Mouse (Mus musculus): ENCODE results near the gene Dnajc3. TPM values are rescaled to one million over a fixed set of nuclear protein-coding genes. Genes with fewer than 3 reads are reported as not detected.

Gene Dnajc3
- polyA plus RNA-seq, 1 experiment from 2014 or later = 46.7 TPM

DNA sequence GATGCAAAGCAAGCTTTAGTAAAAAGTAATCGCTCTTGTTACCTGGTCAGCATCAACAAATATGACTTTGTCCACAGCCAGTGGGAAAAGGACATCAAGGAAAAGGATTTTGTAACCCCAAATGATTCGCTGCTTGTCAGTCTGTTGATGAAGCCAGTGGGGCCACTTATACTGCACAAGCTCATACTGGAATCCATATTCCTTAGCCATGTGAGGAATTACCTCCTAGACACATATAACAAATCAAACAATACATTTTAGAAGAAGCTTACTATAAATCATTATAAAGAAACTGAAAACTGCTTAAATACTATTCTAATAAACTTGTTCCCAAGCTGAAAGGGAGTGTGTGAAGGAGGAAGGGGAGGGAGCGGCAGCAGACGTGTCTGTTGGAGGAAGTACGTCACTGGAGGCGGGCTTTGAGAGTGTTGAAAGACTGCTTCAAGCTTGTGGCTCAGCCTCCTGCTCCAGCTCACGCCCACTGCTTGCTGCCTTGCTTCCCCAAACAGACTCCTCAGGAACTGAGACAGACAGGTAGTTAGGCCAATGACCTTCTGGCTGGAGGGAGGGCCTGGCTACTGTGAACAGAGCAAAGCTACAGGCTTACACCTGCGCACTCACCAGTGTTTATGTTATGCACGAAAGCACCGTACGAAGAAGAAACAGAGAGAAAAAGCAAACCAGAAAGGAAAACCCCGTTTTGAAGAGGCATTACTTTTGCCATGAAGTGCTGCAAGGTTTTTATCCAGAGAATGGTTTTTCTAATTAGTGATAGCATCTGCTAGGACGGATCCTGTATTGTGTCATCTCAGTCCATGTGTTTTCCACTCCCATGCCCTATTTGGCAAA, 69.6 kb downstream of the Dnajc3 start:
- no peaks in the 10 kb centered on the region for H3K4me1 ChIP-seq (ENCODE audit: control insufficient read depth, insufficient read depth, low read length)

DNA sequence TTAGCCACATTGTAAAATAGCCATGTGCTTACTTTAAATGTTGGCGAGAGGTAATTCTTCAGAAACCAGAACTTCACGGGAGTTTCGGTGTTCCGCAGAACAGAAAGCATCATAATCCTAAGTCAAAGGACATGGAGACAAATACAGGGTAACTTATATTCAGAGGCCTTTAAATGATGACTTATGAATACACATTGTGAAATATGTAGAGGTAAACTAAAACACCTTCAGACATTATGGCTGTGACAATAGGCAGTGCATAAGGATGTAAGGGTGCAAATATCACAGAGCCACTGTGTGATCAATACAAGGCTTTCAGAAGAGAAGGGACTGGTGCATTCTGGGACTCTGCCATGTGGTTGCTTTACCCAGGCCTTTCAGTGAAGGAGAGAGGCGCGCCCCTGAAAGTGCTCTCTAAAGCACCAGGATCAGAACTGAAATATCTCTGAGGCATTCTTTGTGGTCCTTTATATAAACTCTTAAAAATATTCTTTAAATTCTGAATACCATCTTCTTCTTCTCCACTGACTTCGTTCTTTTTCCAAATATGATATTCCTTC, 70.3 kb downstream of the Dnajc3 start:
- Histone ChIP-seq H3K4me2 (replicated peaks; ENCODE audit: low read depth, low read length) (peak overlapping the region; percentile 86), H3K4me1 (ENCODE audit: control insufficient read depth, insufficient read depth, low read length) (no peaks in the 10 kb centered on the region), H3K9me3 (ENCODE audit: control insufficient read depth, low read length) (no peaks in the 10 kb centered on the region), H3K4me3 (ENCODE audit: low read length) (peak overlapping the region; percentile 51), H3K36me3 (ENCODE audit: control insufficient read depth, insufficient read depth, low read length) (peaks cover 5% of the 10 kb centered on the region; the same call in 1 of the 2 replicates), H3K9ac (ENCODE audit: low read depth, low read length) (peak overlapping the region; percentile 49; the same call in 1 of the 2 replicates), H3K27me3 (ENCODE audit: control insufficient read depth, insufficient read depth, low read length) (no peaks in the 10 kb centered on the region), H3K27ac (ENCODE audit: low read depth, low read length) (peak overlapping the region; percentile 39; the same call in 1 of the 2 replicates)
- ATAC-seq (ENCODE audit: low FRiP score, low TSS enrichment) = no peak
- 59% methylated on average over 7 of the region's 7 CpGs for WGBS

More for the DNA sequence above, 69.6 kb downstream of the Dnajc3 start:
- 1% methylated on average over 13 of the region's 13 CpGs for WGBS
- Histone ChIP-seq H3K4me2 (replicated peaks; ENCODE audit: low read depth, low read length) (peak overlapping the region; percentile 86), H3K9me3 (ENCODE audit: control insufficient read depth, low read length) (no peaks in the 10 kb centered on the region), H3K36me3 (ENCODE audit: control insufficient read depth, insufficient read depth, low read length) (peaks cover 5% of the 10 kb centered on the region; the same call in 1 of the 2 replicates), H3K27ac (ENCODE audit: low read depth, low read length) (peak overlapping the region; percentile 67; the same call in 1 of the 2 replicates), H3K4me3 (ENCODE audit: low read length) (peak overlapping the region; percentile 51), H3K9ac (ENCODE audit: low read depth, low read length) (peak overlapping the region; percentile 52), H3K27me3 (ENCODE audit: control insufficient read depth, insufficient read depth, low read length) (no peaks in the 10 kb centered on the region)
- peak; percentile 100 for ATAC-seq (ENCODE audit: low FRiP score, low TSS enrichment)

DNA sequence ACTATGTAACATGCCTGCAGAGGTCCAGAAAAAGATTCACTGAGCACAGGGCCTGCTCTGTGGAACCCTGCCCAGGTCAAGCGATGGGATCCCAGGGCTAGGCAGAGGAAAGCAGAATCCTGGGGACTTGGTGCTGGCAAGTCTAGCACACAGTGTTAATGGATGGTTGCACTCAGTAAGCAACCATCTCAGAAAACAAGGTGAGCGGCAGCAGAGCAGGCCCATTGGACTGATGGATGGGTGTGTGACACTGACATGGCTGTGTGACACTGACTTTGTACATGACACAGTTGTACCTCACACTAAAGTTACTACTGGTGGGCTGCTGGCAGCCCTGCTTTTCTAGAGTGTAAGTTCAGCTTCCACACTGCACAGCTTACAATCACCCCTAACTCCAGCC, 71.8 kb downstream of the Dnajc3 start:
- H3K27me3 ChIP-seq (ENCODE audit: control insufficient read depth, insufficient read depth, low read length) = no peaks in the 10 kb centered on the region
- no peaks in the 10 kb centered on the region for H3K9me3 ChIP-seq (ENCODE audit: control insufficient read depth, low read length)
- no peak overlapping the region for H3K4me2 ChIP-seq (replicated peaks; ENCODE audit: low read depth, low read length)
- H3K27ac ChIP-seq (ENCODE audit: low read depth, low read length) = no peak overlapping the region
- 92% methylated on average over 2 of the region's 2 CpGs for WGBS
- H3K9ac ChIP-seq (ENCODE audit: low read depth, low read length) = no peak overlapping the region
- H3K4me3 ChIP-seq (ENCODE audit: low read length) = no peak overlapping the region
- H3K4me1 ChIP-seq (ENCODE audit: control insufficient read depth, insufficient read depth, low read length) = no peaks in the 10 kb centered on the region
- H3K36me3 ChIP-seq (ENCODE audit: control insufficient read depth, insufficient read depth, low read length) = peaks cover 5% of the 10 kb centered on the region; the same call in 1 of the 2 replicates
- ATAC-seq (ENCODE audit: low FRiP score, low TSS enrichment) = no peak

DNA sequence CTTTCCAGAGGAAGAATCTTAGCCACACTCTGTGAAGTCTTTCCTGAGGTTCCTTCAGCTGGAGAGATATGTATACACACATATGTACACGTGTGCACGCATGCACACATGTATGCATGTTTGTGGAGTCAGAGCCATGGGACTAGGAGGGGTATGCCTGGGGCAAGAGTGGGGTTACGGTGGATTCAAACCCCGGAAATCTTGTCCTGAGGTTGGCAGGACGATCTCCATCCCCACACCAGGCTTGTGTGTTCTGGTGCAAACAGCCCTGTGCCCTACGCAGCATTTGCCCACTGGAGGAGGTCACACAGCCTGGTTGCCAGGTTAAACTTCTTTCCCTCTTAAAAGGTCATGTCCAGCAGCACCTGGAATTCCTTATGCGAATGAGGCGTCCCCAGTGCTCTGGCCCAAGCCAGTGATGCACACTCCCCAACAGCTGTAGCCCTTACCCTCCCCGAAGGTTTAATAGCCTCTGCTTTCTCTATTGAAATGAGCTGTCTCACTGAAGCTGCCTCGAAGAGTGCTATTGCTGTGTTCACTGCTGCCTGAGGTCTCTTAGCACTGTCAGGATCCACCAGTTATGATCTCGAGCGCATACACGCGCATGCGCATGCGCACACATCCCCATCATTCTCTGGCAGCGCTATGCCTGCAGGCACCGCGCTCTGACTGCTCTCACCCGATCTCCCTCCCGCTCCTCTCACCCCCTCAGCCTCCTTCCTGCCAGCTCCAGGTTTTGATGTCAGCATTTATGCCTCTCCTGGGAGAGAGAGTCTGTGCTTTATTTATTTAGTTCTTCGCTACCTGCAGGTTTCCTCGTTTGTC, 75.0 kb downstream of the Dnajc3 start:
- Histone ChIP-seq H3K27me3 (ENCODE audit: control insufficient read depth, insufficient read depth, low read length) (no peaks in the 10 kb centered on the region), H3K27ac (ENCODE audit: low read depth, low read length) (no peak overlapping the region), H3K4me3 (ENCODE audit: low read length) (no peak overlapping the region), H3K36me3 (ENCODE audit: control insufficient read depth, insufficient read depth, low read length) (peaks cover 8% of the 10 kb centered on the region; the same call in 1 of the 2 replicates), H3K9me3 (ENCODE audit: control insufficient read depth, low read length) (no peaks in the 10 kb centered on the region), H3K9ac (ENCODE audit: low read depth, low read length) (no peak overlapping the region), H3K4me1 (ENCODE audit: control insufficient read depth, insufficient read depth, low read length) (no peaks in the 10 kb centered on the region), H3K4me2 (replicated peaks; ENCODE audit: low read depth, low read length) (no peak overlapping the region)
- ATAC-seq (ENCODE audit: low FRiP score, low TSS enrichment) = peak; percentile 54; the same call in 1 of the 2 replicates
- WGBS = 72% methylated on average over 23 of the region's 23 CpGs

DNA sequence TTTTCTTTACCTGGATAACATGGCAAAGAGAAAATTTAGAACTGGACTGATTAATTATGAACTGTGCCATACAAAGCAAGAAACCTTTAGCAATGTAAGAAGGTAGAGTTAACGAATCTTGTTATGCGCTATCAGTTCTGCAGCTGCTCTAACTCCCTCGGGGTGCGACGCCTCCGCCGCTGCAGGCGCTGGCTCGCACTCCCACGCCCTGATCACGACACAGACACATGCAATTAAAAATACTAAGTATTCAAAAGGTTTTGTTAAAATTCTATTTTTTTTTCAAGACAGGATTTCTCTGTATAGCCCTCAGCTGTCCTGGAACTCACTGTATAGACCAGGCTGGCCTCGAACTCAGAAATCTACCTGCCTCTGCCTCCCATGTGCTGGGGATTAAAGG, 75.8 kb downstream of the Dnajc3 start:
- Histone ChIP-seq H3K27ac (ENCODE audit: low read depth, low read length) (no peak overlapping the region), H3K36me3 (ENCODE audit: control insufficient read depth, insufficient read depth, low read length) (peaks cover 10% of the 10 kb centered on the region; the same call in 1 of the 2 replicates), H3K9ac (ENCODE audit: low read depth, low read length) (no peak overlapping the region), H3K4me1 (ENCODE audit: control insufficient read depth, insufficient read depth, low read length) (no peaks in the 10 kb centered on the region), H3K4me2 (replicated peaks; ENCODE audit: low read depth, low read length) (no peak overlapping the region), H3K27me3 (ENCODE audit: control insufficient read depth, insufficient read depth, low read length) (no peaks in the 10 kb centered on the region), H3K4me3 (ENCODE audit: low read length) (no peak overlapping the region), H3K9me3 (ENCODE audit: control insufficient read depth, low read length) (no peaks in the 10 kb centered on the region)
- WGBS = 79% methylated on average over 12 of the region's 12 CpGs
- ATAC-seq (ENCODE audit: low FRiP score, low TSS enrichment) = no peak

DNA sequence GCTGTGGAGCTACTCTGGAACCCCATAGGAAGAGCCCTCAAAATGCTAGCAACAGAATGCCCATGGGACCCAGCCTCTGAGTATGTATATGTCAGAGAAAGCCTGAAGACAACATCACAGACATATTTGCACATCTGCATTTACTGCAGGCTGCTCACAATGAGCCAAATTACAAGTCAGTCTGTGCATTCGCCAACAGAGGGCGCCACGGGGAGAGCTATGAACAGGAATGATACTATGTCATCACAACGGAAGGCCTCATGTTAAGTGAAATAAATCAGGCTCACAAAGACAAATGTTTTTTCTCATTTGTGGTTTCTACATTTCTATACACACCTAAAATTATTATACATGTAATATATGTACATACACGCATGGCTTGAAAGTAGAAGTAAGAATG, 88.1 kb downstream of the Dnajc3 start:
- no peak overlapping the region for H3K9ac ChIP-seq (ENCODE audit: low read depth, low read length)
- 71% methylated on average over 5 of the region's 5 CpGs for WGBS

DNA sequence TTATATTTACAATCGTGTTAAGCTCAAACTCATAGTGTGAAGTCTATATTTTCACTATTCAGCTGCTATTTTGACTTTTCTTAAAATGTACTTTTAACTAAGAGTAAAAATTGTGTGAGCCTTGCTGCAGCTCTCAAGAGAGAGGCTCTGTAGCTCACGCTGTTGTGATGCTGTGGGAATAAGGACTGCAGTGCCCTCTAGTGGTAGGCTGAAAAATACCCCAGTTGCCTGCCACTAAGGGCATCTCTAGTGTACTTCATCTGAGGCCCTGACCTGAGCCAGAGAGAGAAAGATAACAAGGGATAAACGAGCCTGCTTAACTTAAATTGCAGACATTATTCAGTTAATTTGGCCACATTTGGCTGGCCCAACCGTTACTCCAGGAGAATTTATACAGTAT, 89.4 kb downstream of the Dnajc3 start:
- H3K4me3 ChIP-seq (ENCODE audit: low read length) = no peak overlapping the region
- H3K27me3 ChIP-seq (ENCODE audit: control insufficient read depth, insufficient read depth, low read length) = no peaks in the 10 kb centered on the region
- WGBS = 48% methylated on average over 4 of the region's 4 CpGs
- H3K27ac ChIP-seq (ENCODE audit: low read depth, low read length) = no peak overlapping the region
- 0 out of 2 replicates have a peak, but pooled peaks have one; percentile 78 for ATAC-seq (ENCODE audit: low FRiP score, low TSS enrichment)
- H3K9ac ChIP-seq (ENCODE audit: low read depth, low read length) = no peak overlapping the region
- H3K4me1 ChIP-seq (ENCODE audit: control insufficient read depth, insufficient read depth, low read length) = no peaks in the 10 kb centered on the region
- H3K4me2 ChIP-seq (replicated peaks; ENCODE audit: low read depth, low read length) = no peak overlapping the region
- H3K36me3 ChIP-seq (ENCODE audit: control insufficient read depth, insufficient read depth, low read length) = peaks cover 20% of the 10 kb centered on the region
- no peaks in the 10 kb centered on the region for H3K9me3 ChIP-seq (ENCODE audit: control insufficient read depth, low read length)

More for the DNA sequence above, 88.1 kb downstream of the Dnajc3 start:
- Histone ChIP-seq H3K4me1 (ENCODE audit: control insufficient read depth, insufficient read depth, low read length) (no peaks in the 10 kb centered on the region), H3K27ac (ENCODE audit: low read depth, low read length) (no peak overlapping the region), H3K9me3 (ENCODE audit: control insufficient read depth, low read length) (no peaks in the 10 kb centered on the region), H3K27me3 (ENCODE audit: control insufficient read depth, insufficient read depth, low read length) (no peaks in the 10 kb centered on the region), H3K36me3 (ENCODE audit: control insufficient read depth, insufficient read depth, low read length) (peaks cover 13% of the 10 kb centered on the region; the same call in 1 of the 2 replicates), H3K4me2 (replicated peaks; ENCODE audit: low read depth, low read length) (no peak overlapping the region), H3K4me3 (ENCODE audit: low read length) (no peak overlapping the region)
- no peak for ATAC-seq (ENCODE audit: low FRiP score, low TSS enrichment)

DNA sequence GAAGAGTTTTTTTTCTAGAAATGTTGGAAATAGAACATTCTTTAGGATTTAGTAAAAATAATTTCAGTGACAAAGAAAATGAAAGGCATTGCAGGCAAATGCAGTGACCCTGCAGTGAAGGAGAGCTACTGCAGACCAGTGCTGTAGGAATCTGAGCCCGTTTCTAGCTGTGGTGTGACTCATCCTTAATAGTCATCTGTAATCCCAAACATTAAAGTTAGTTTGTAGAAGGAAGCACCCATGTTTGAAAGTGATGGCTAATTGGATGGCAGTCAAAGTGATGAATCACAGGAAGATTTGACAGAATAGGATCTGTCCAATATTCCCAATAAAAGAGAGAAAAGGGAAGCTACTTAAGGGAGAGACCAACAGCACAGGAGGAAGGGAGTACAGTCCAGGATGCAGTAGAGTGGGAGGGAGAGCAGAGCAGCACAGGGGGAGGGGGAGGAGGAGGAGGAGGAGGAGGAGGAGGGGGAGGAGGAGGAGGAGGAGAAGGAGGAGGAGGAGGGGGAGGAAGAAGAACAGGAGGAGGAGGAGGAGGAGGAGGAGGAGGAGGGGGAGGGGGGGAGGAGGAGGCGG, 90.0 kb downstream of the Dnajc3 start:
- Histone ChIP-seq H3K9me3 (ENCODE audit: control insufficient read depth, low read length) (no peaks in the 10 kb centered on the region), H3K4me1 (ENCODE audit: control insufficient read depth, insufficient read depth, low read length) (no peaks in the 10 kb centered on the region), H3K9ac (ENCODE audit: low read depth, low read length) (no peak overlapping the region), H3K36me3 (ENCODE audit: control insufficient read depth, insufficient read depth, low read length) (peaks cover 20% of the 10 kb centered on the region), H3K27me3 (ENCODE audit: control insufficient read depth, insufficient read depth, low read length) (no peaks in the 10 kb centered on the region), H3K4me3 (ENCODE audit: low read length) (no peak overlapping the region), H3K4me2 (replicated peaks; ENCODE audit: low read depth, low read length) (no peak overlapping the region), H3K27ac (ENCODE audit: low read depth, low read length) (no peak overlapping the region)
- ATAC-seq (ENCODE audit: low FRiP score, low TSS enrichment) = no peak
- WGBS = 57% methylated on average over 2 of the region's 2 CpGs

All from kidney, embryonic 14.5 days (tissue).